Mouse (Mus musculus) spleen, adult 12 weeks (tissue): ENCODE results near the gene Fam19a5.

Source experiments
- DNase-seq: peaks from one replicate; pipeline ENCODE4 v3.0.0; 2022; ENCODE audit warnings: low spot score

Gene Fam19a5

GRCm38 (mm10) chr15:87726657-87727236 is 182.6 kb downstream of the Fam19a5 start:
- no peak for DNase-seq

- no peak for DNase-seq
These were observed 192.2 kb downstream of the Fam19a5 start for GRCm38 (mm10) chr15:87736345-87736744.

DNA sequence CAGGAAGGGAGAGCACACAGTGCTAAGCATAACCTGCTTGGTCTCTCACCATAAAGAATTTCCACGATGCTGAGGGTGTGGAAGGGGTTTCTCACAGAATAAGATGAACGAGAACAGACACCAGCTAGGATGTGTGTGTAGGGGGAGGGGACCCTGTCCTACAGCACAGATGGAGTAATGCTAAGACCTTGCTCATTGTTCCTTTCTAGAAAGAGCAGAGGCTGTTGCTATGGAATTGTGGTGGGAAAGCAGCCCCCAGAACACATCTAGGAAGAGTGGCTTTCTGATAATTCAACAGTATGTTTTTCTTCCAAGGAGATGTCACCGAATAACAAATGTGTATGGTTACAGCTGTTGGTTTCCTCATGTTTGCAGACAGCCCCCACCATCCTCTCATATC is 211.4 kb downstream of the Fam19a5 start:
- no peak for DNase-seq

GRCm38 (mm10) chr15:87765876-87766275 is 221.8 kb downstream of the Fam19a5 start:
- no peak for DNase-seq

GRCm38 (mm10) chr15:87773955-87774354 is 229.9 kb downstream of the Fam19a5 start:
- DNase-seq: no peak

DNA sequence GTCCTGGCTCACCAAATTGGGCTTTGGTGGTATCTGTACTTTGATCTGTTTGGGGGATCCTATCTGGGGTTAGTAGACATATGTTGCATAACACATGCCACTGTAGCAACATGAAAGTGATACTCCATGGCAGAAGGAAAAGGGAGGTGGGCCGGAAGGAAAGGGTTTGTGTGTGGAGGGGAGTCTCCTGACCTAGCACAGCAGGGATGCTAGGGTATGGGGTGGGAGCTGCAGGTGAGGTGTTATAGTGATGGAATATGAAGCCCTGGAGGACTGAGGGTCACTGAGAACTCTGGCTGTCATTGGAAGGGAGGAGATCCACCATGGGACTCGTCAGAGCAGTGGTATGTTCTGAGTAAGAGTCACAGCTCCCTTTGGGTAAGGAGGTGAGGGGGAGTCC is 239.2 kb downstream of the Fam19a5 start:
- DNase-seq: no peak

GRCm38 (mm10) chr15:87789671-87790070 is 245.6 kb downstream of the Fam19a5 start:
- DNase-seq: no peak

DNA sequence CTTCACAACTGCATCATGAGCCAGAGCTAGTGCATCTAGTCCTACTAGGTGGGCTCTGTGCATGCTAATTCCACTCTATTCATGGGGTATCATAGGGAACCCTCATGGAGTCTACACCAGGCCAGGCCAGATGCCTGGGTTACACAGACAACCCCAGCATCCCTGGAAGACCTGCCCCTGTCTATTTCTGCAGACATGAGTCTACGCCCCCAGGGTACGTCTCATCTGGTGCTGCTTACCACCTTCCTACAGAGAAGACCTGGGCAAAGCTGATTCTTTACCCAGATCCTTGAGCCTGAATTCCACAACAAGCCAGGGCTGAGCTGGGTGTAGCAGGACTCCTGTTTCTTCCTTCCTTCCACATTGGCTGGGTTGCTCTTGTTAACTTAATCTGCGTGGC is 249.6 kb downstream of the Fam19a5 start:
- DNase-seq: no peak

- no peak for DNase-seq
These were observed 252.5 kb downstream of the Fam19a5 start for GRCm38 (mm10) chr15:87796571-87796970.
